ENCODE assay signal across 8 mouse cellular contexts in the genomic region with DNA sequence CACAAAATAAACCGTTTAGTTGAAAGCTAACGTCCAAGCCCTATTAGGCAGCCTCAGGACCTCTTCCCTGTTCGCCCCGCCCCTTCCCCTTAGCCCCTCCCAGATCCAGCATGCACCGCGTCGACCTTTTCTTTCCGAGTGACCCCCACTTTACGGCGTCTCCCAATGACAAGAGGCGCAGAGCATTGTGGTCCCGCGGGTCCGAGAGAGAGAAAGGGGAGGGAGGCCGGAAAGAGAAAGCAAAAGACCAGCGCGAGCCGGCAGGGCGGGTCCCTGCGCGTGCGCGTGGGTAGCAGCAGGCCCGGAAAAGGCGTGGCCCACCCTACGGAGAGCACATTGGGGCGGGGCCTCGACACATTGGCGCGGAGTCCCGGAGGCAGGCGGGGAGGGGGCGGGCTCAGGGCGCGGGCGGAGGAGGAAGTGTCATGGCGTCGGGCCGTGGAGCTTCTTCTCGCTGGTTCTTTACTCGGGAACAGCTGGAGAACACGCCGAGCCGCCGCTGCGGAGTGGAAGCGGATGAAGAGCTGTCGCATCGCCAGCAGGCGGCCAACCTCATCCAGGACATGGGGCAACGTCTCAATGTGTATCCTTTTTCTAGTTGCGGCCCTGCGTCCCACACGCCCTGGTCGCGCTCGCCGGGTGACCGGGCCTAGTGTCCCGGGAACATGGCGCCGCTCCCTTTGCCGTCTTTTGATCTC. TPM values are rescaled to one million over a fixed set of nuclear protein-coding genes. Genes with fewer than 3 reads are reported as not detected.
DNase-seq lines count a peak whose midpoint lies in the region; ATAC-seq lines count a peak whose summit lies in the region.

A gene (plus strand): TSS at position 362 of the 698 bp plus-strand sequence.

- peak within 1 kb of the TSS; percentile 84 for H3K4me2 ChIP-seq in heart, embryonic 14.5 days (ENCODE audit: low read length)
- peak within 1 kb of the TSS; percentile 91 for H3K4me2 ChIP-seq in liver, embryonic 13.5 days
- peak within 1 kb of the TSS; percentile 84 for H3K4me2 ChIP-seq in stomach, embryonic 16.5 days (ENCODE audit: low read depth, low read length)

- H3K36me3 ChIP-seq in heart, embryonic 14.5 days (ENCODE audit: control insufficient read depth, insufficient read depth, low read length), result peaks cover 10% of the 10 kb centered on the region; the same call in 1 of the 2 replicates
- H3K36me3 ChIP-seq in liver, embryonic 13.5 days, result peaks cover 13% of the 10 kb centered on the region; the same call in 1 of the 2 replicates
- no peaks in the 10 kb centered on the region for H3K36me3 ChIP-seq in stomach, embryonic 16.5 days (ENCODE audit: control insufficient read depth, insufficient read depth, low read length)

- under 1% methylated on average over 63 of the region's 63 CpGs for WGBS in heart, embryonic 14.5 days
- WGBS in liver, embryonic 13.5 days (ENCODE audit: insufficient replicate concordance), result under 1% methylated on average over 63 of the region's 63 CpGs
- WGBS in stomach, embryonic 16.5 days, result under 1% methylated on average over 62 of the region's 63 CpGs

- H3K27ac ChIP-seq in heart, embryonic 14.5 days (replicated peaks in 1 of 2; ENCODE audit: control insufficient read depth in 1 of 2, insufficient read depth in 1 of 2, low read depth in 2 of 2, low read length in 2 of 2), result peak within 1 kb of the TSS; percentile 92 to 96
- peak within 1 kb of the TSS; percentile 91 for H3K27ac ChIP-seq in liver, embryonic 13.5 days
- peak within 1 kb of the TSS; percentile 93 for H3K27ac ChIP-seq in stomach, embryonic 16.5 days (ENCODE audit: low read length)

- H3K27me3 ChIP-seq in heart, embryonic 14.5 days (ENCODE audit: control insufficient read depth, insufficient read depth, low read length), result no peaks in the 10 kb centered on the region
- no peaks in the 10 kb centered on the region for H3K27me3 ChIP-seq in liver, embryonic 13.5 days
- H3K27me3 ChIP-seq in stomach, embryonic 16.5 days (ENCODE audit: control insufficient read depth, insufficient read depth, low read length), result no peaks in the 10 kb centered on the region

- ATAC-seq in CD4-positive, CD25-positive, alpha-beta regulatory T cell, adult 4 months, result peak; percentile 93
- ATAC-seq in heart, embryonic 14.5 days (ENCODE audit: insufficient number of reproducible peaks, insufficient read depth, low FRiP score, low read depth), result peak; percentile 99
- ATAC-seq in liver, embryonic 13.5 days (ENCODE audit: low read depth), result peak; percentile 97
- peak; percentile 99 for ATAC-seq in stomach, embryonic 16.5 days (ENCODE audit: insufficient read depth, low FRiP score)

- H3K4me3 ChIP-seq in heart, embryonic 14.5 days (ENCODE audit: control insufficient read depth in 1 of 2, insufficient read depth in 1 of 2, low read depth in 1 of 2, low read length in 2 of 2), result peak within 1 kb of the TSS; percentile 76 to 77
- H3K4me3 ChIP-seq in liver, embryonic 13.5 days (replicated peaks), result peak within 1 kb of the TSS; percentile 89
- peak within 1 kb of the TSS; percentile 82 for H3K4me3 ChIP-seq in stomach, embryonic 16.5 days (replicated peaks; ENCODE audit: low read length)

- DNase-seq in c-Kit-negative CD71-positive TER-119-positive erythroid progenitor cells, embryonic 14.5 days (ENCODE audit: low read depth, low spot score), result peak; percentile 96
- DNase-seq in fibroblast of lung, adult 2 months (ENCODE audit: low read depth), result peak; percentile 100
- peak; percentile 100 for DNase-seq in kidney, postnatal 14 days
- DNase-seq in liver, embryonic 13.5 days, result peak; percentile 99
- peak; percentile 98 for DNase-seq in neural tube, embryonic 10.5 days (ENCODE audit: extremely low spot score, low spot score)

- H3K9ac ChIP-seq in heart, embryonic 14.5 days (ENCODE audit: low read length), result peak within 1 kb of the TSS; percentile 85
- peak within 1 kb of the TSS; percentile 93 for H3K9ac ChIP-seq in liver, embryonic 13.5 days
- H3K9ac ChIP-seq in stomach, embryonic 16.5 days (ENCODE audit: low read length), result peak within 1 kb of the TSS; percentile 91

- H3K4me1 ChIP-seq in heart, embryonic 14.5 days (ENCODE audit: control insufficient read depth in 2 of 2, insufficient read depth in 2 of 2, low read length in 2 of 2), result peaks cover 6 to 28% of the 10 kb centered on the region in 2 experiments
- H3K4me1 ChIP-seq in liver, embryonic 13.5 days (replicated peaks), result peaks cover 38% of the 10 kb centered on the region
- H3K4me1 ChIP-seq in stomach, embryonic 16.5 days (ENCODE audit: control insufficient read depth, insufficient read depth, low read length), result peaks cover 16% of the 10 kb centered on the region

- H3K9me3 ChIP-seq in heart, embryonic 14.5 days (ENCODE audit: control insufficient read depth, low read length), result no peaks in the 10 kb centered on the region
- H3K9me3 ChIP-seq in liver, embryonic 13.5 days (replicated peaks), result no peaks in the 10 kb centered on the region
- no peaks in the 10 kb centered on the region for H3K9me3 ChIP-seq in stomach, embryonic 16.5 days (replicated peaks; ENCODE audit: control insufficient read depth, low read length)

RNA-seq across cellular contexts. Expression of the gene that starts here (rescaled TPM):
- polyA plus RNA-seq in CD4-positive, CD25-positive, alpha-beta regulatory T cell, adult 4 months (2017; shearing (Covaris generic)), result 100 to 1,000 TPM; 102 to 119 TPM
- polyA plus RNA-seq in heart, embryonic 14.5 days (2014; fragmentation: Nextera tagmentation; extraction: Ambion mirVana), result 61.6 and 62.2 TPM in 2 replicates
- polyA plus RNA-seq in liver, embryonic 13.5 days (2015; fragmentation: Nextera tagmentation; extraction: Ambion mirVana), result 28.0 and 32.9 TPM in 2 replicates
- 74.8 and 80.8 TPM in 2 replicates for polyA plus RNA-seq in stomach, embryonic 16.5 days (2015; fragmentation: Nextera tagmentation; extraction: Ambion mirVana)

Comparison
In these comparisons a context has a peak if more than half of its experiments do, and no peak if none do; other contexts are left out.
1. Peak in every context shown above with its lines: DNase-seq, ATAC-seq, H3K4me3 ChIP-seq and H3K27ac ChIP-seq.